Mouse (Mus musculus) yolk sac, embryonic 10.5 days (tissue): Measurements from ENCODE around the gene Vps37c.

Experiments used
- DNase-seq: peaks from one replicate; pipeline ENCODE4 v3.0.0-alpha.2; 2017; ENCODE audit warnings: low spot score

Gene Vps37c

GRCm38 (mm10) chr19:10688537-10689352, at the start of gene Vps37c:
Gene Vps37c (plus strand): TSS chr19:10688735.
- DNase-seq, result peak; percentile 95

GRCm38 (mm10) chr19:10640080-10640479, 48.5 kb upstream of the Vps37c start:
- no peak for DNase-seq

- DNase-seq, result no peak
These were observed 47.8 kb upstream of the Vps37c start for GRCm38 (mm10) chr19:10640589-10641378.

DNA sequence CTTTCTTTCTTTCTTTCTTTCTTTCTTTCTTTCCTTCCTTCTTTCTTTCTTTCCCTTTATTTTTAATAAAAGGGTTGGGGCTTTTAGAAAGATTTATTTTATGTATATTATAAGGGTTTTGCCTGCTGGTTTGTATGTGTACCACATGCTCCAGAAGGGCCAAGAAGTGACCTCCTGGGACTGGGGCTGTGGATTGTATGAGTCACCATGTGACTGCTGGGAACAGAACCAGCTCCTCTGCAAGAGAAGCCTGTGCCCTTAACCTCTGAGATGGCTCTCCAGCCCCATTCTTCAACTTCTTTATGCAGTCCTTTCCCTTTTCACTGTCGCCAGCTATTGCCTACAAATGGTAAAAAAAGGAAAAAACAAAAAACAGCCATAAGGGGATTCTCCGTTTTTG, 42.9 kb upstream of the Vps37c start:
- DNase-seq, result no peak

DNA sequence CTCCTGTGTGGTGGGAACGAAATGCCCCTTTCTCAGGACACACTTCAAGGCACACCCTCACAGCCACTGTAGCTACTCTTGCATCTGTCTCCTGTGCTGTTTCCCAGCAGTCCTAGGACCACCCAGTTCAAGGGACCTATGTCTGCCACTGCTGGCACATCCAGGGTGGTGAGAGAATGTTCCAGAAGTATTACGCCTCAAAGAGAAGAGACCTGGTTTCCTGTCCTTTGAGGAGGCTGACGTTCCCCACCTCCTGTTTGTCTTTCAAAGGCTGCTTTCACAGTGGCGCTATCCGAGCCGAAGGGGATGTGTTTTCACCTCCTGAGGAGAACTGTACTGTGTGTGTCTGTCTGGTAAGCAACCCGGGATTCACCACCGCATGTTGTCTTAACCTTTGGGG, 40.4 kb upstream of the Vps37c start:
- no peak for DNase-seq

DNA sequence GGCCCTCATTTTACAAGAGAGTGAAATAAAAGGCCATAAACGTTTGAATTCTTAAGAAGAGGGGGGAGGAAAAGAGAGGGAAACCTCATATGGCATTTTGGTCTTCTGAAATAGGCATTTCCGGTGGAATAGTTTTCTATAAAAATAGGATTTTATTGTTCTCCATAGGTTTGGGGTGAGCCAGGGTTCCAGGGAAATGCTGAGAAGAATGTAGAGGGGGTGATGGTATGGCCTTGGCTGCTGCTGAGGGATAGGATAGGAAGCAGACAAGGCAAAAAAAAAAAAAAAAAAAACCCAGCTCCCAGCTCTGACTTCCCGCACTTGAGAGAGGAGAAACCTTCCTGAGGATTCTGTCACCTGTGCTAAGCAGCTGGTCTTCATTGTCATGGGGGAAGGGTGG, 32.5 kb upstream of the Vps37c start:
- DNase-seq, result no peak

- peak; percentile 91 for DNase-seq
These were observed 30.8 kb upstream of the Vps37c start for GRCm38 (mm10) chr19:10657742-10658141.

GRCm38 (mm10) chr19:10658406-10658805, 30.1 kb upstream of the Vps37c start:
- DNase-seq, result peak; percentile 53

- DNase-seq, result peak; percentile 44
These were observed 27.2 kb upstream of the Vps37c start for GRCm38 (mm10) chr19:10661373-10661772.

DNA sequence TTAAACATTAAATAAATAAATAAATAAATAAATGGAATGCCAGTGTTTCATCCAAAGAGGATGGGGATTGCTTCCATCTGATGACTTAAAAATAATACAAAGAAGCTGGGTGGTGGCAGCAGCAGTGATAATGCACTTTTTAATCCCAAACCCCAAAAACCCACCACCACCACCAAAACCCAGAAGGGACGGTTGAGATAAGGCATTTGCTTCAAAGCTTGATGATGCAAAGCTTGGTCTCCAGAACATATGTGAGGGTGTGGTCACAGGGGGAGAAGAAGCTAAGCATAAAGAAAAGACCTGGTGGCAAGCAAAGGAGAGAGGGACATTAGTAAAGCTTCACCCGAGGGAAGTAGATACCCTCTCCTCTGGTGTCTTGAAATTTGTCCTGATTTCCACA, 26.6 kb upstream of the Vps37c start:
- DNase-seq, result peak; percentile 26

DNA sequence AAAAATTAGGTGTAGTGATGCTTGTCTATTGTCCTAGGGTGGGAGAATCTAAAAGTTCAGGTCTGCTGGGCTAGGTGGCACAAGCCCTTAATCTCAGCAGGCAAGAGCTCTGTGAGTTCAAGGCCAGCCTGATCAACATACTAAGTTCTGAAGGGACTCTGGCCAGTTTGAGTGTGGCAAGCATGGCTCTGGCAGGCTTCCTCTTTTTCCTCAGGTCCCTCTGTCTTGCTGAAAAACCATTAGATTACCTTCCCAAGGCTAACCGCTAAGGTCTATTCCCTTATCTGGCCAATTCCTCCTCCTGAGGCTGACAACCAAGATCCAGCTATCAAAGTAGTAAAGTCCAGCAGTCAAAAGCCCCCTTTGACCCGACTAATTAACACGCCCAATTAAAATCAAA, 25.9 kb upstream of the Vps37c start:
- DNase-seq, result no peak

DNA sequence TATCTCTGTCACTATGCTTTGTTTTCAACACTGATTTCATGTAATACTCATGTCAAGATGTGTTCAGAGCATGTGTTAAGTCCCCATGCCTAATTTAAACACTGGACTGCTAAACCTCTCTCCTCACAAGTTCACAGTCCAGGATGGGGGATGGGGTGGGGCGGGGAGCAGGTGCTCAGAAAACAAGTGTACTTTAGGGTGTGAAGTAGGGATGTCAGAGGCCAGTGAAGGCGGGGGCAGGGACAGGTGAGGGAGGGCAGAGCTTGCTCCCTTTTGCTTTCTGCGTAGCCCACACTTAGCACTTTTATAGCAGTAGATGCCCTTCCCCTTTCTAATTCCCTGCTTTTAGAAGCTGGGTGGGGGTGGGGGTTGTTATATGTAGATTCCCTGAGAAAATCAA, 23.4 kb upstream of the Vps37c start:
- no peak for DNase-seq

- DNase-seq, result peak; percentile 35
These were observed 23.0 kb upstream of the Vps37c start for GRCm38 (mm10) chr19:10665499-10665898.

DNA sequence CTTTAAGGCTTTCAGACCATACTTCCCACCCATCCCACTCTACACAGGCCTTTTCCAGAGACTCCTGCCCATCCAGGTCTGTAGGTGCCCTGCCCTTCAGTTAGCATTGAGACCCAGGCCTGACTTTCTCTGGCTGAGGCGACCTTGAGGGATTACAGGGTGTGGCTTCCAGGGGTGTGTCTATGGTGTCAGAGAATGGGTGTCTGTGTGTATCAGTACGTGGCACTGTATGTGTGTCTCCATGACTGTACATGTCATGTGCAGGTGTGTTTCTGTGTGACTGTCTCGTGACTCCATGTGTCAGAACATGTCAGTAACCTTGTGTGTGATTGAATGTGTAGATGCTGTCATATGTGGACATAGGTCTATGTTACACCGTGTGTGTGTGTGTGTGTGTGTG, 17.2 kb upstream of the Vps37c start:
- DNase-seq, result no peak

DNA sequence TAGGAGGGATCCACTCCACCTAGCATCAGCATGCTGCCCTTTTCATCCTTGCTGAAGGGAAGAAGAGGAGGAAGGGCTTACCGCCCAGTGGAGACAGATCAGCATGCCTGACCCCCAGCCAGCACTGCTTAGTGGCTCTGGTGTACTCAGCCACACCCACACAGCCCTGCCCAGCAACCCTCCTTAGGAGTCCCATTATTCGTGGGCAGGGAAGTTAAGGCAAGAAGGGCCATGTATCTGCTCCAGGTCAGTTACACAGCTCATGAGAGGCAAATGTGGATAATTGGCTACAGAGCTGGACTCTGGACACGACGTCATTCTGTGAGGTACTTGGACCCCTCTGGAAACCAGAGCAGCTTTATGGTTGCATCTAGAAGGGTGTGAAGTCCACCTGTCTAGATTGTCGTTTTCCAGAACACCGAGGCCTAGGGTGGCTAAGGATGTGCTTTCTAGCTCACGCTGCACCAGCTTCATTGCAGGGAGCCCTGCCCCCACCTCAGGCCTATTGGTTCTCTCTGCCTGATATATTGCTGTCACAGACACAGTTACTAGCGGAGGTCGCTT, 16.6 kb upstream of the Vps37c start:
- no peak for DNase-seq

DNA sequence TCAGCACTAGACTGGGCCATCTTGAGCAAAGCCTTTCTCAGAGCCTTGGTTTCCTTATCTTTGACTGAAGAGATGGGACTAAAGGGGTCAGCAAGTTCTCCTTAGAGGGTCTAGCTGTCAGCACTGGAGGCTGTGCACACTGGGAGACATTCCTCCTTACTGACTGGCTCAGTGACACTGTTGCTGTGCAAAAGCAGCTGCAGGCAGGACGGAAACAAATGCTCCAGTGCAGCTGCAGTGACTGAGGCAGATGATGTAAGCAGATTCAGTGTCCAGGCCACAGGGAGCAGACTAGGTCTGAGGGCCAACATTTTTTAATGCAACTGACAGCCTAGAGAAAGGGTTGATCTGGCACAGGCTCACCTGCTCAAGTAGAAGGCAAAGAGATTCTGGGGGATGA, 15.3 kb upstream of the Vps37c start:
- DNase-seq, result no peak

- no peak for DNase-seq
These were observed 11.9 kb upstream of the Vps37c start for GRCm38 (mm10) chr19:10676656-10677055.

GRCm38 (mm10) chr19:10677915-10678771, 10.4 kb upstream of the Vps37c start, which contains the start of gene Pga5:
Gene Pga5 (minus strand): TSS chr19:10678071.
- DNase-seq, result no peak

DNA sequence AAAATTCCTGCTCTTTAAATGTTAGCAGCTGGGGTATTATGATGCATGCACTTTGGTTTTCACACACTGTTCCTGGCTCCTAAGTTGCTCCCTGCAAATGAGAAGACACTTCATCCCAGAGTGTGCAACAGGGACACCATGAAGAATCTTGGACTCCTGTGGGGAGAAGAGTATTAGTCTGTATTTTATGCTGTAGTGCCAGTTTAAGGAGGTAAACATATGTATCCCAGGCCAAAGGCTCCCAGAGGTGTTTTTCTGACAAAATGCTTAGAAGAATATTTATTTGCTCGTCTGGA, 9.8 kb upstream of the Vps37c start:
- DNase-seq, result no peak

GRCm38 (mm10) chr19:10681571-10681970, 7.0 kb upstream of the Vps37c start:
- DNase-seq, result no peak

GRCm38 (mm10) chr19:10685081-10685480, 3.5 kb upstream of the Vps37c start:
- no peak for DNase-seq

GRCm38 (mm10) chr19:10685727-10686126, 2.8 kb upstream of the Vps37c start:
- no peak for DNase-seq
